ENCODE assay signal across 8 mouse cellular contexts in genomic region chr10:13965316-13965973, GRCm38 (mm10). TPM values are rescaled to one million over a fixed set of nuclear protein-coding genes. Genes with fewer than 3 reads are reported as not detected.
DNase-seq lines count a peak whose midpoint lies in the region; ATAC-seq and TF ChIP-seq lines count a peak whose summit lies in the region.

No protein-coding gene starts in this region.

- H3K9ac ChIP-seq in hindbrain, embryonic 11.5 days (ENCODE audit: low read depth, low read length) = peak overlapping the region; percentile 89
- H3K9ac ChIP-seq in lung, embryonic 16.5 days (ENCODE audit: low read length) = peak overlapping the region; percentile 86

- DNase-seq in ES-CJ7 (ENCODE audit: low read depth, low spot score) = peak; percentile 92
- DNase-seq in cerebellum, adult 8-10 months = peak; percentile 90
- DNase-seq in frontal cortex, postnatal 10 days (ENCODE audit: low spot score in 2 of 2) = peak; percentile 83 to 87
- DNase-seq in hindbrain, embryonic 11.5 days (ENCODE audit: low spot score) = peak; percentile 88
- peak; percentile 80 to 86 for DNase-seq in layer of hippocampus, postnatal 10 days (ENCODE audit: low spot score in 2 of 2)
- DNase-seq in testis, postnatal 14 days (ENCODE audit: low spot score) = peak; percentile 83

- TF ChIP-seq CTCF in olfactory bulb, adult 2 months (IDR thresholded peaks at IDR 0.05; ENCODE audit: insufficient read depth, low read depth, low read length) = no peak

- H3K27ac ChIP-seq in hindbrain, embryonic 11.5 days (ENCODE audit: low read depth, low read length) = peak overlapping the region; percentile 96
- peak overlapping the region; percentile 82 for H3K27ac ChIP-seq in lung, embryonic 16.5 days (ENCODE audit: low read length)
- H3K27ac ChIP-seq in olfactory bulb, adult 2 months (ENCODE audit: insufficient read depth, low read depth, low read length) = peak overlapping the region; percentile 85

- H3K4me2 ChIP-seq in hindbrain, embryonic 11.5 days (replicated peaks; ENCODE audit: low read depth, low read length) = peak overlapping the region; percentile 82
- H3K4me2 ChIP-seq in lung, embryonic 16.5 days (ENCODE audit: low read depth, low read length) = peak overlapping the region; percentile 64

- H3K36me3 ChIP-seq in hindbrain, embryonic 11.5 days (ENCODE audit: control insufficient read depth, insufficient read depth, low read length) = no peaks in the 10 kb centered on the region
- H3K36me3 ChIP-seq in lung, embryonic 16.5 days (ENCODE audit: control insufficient read depth, insufficient read depth, low read length) = no peaks in the 10 kb centered on the region

- 1% methylated on average over 42 of the region's 54 CpGs for WGBS in hindbrain, embryonic 11.5 days
- WGBS in lung, embryonic 16.5 days = under 1% methylated on average over 46 of the region's 54 CpGs
- under 1% methylated on average over 54 of the region's 54 CpGs for WGBS in olfactory bulb, adult 2 months

- no peaks in the 10 kb centered on the region for H3K27me3 ChIP-seq in hindbrain, embryonic 11.5 days (ENCODE audit: control insufficient read depth, insufficient read depth, low read length)
- H3K27me3 ChIP-seq in lung, embryonic 16.5 days (ENCODE audit: control insufficient read depth, insufficient read depth, low read depth, low read length) = no peaks in the 10 kb centered on the region; the same call in 1 of the 2 replicates

- H3K4me3 ChIP-seq in hindbrain, embryonic 11.5 days (ENCODE audit: low read depth, low read length) = peak overlapping the region; percentile 77
- peak overlapping the region; percentile 72 for H3K4me3 ChIP-seq in lung, embryonic 16.5 days (ENCODE audit: low read length)
- peak overlapping the region; percentile 100 for H3K4me3 ChIP-seq in olfactory bulb, adult 2 months (ENCODE audit: insufficient read depth, low read depth, low read length)

- TF ChIP-seq POLR2A in olfactory bulb, adult 2 months (IDR thresholded peaks at IDR 0.05; ENCODE audit: insufficient read depth, low read depth, low read length) = peak; percentile 70; the same call in 1 of the 2 replicates

- H3K4me1 ChIP-seq in hindbrain, embryonic 11.5 days (replicated peaks; ENCODE audit: control insufficient read depth, insufficient read depth, low read length) = no peaks in the 10 kb centered on the region
- H3K4me1 ChIP-seq in lung, embryonic 16.5 days (replicated peaks; ENCODE audit: control insufficient read depth, insufficient read depth, low read length) = 0 out of 2 replicates have a peak, but pooled peaks cover 2% of the 10 kb centered on the region
- no peaks in the 10 kb centered on the region for H3K4me1 ChIP-seq in olfactory bulb, adult 2 months (ENCODE audit: control insufficient read depth, insufficient read depth, low read length)

- no peaks in the 10 kb centered on the region for H3K9me3 ChIP-seq in hindbrain, embryonic 11.5 days (ENCODE audit: control insufficient read depth, low read length)
- no peaks in the 10 kb centered on the region for H3K9me3 ChIP-seq in lung, embryonic 16.5 days (ENCODE audit: control insufficient read depth, low read length)

- ATAC-seq in hindbrain, embryonic 11.5 days (ENCODE audit: low FRiP score) = peak; percentile 79
- ATAC-seq in lung, embryonic 16.5 days (ENCODE audit: low read depth) = peak; percentile 86

RNA-seq across cellular contexts. Expression of gene Hivep2, which starts 0.4 kb away (rescaled TPM):
- polyA plus RNA-seq in hindbrain, embryonic 11.5 days (2014; fragmentation: Nextera tagmentation; extraction: Ambion mirVana) = 6.2 and 8.9 TPM in 2 replicates
- total RNA-seq in layer of hippocampus, postnatal 10 days (2021) = 100 to 1,000 TPM; 215 to 228 TPM
- 4.7 and 5.6 TPM in 2 replicates for polyA plus RNA-seq in lung, embryonic 16.5 days (2015; fragmentation: Nextera tagmentation; extraction: Ambion mirVana)
- polyA plus RNA-seq in olfactory bulb, adult 2 months (2012; ENCODE audit: insufficient read depth, insufficient read length, low replicate concordance, missing spikeins) = 134 and 206 TPM in 2 replicates

Comparison
In these comparisons a context has a peak if more than half of its experiments do, and no peak if none do; other contexts are left out.
1. Peak in every context shown above with its lines: DNase-seq, ATAC-seq, H3K4me3 ChIP-seq and H3K27ac ChIP-seq.
2. RNA of gene Hivep2, which starts 0.4 kb away (polyA plus RNA-seq): 134 to 206 TPM in olfactory bulb, adult 2 months; 6.2 to 8.9 TPM in hindbrain, embryonic 11.5 days and 4.7 to 5.6 TPM in lung, embryonic 16.5 days; every median in the first group is over 10 times any median in the second.